Mouse (Mus musculus): ENCODE data around the gene Sept9.

Sept9 gene

GRCm38 (mm10) chr11:117284721-117285605, 85.5 kb downstream of the Sept9 start:
- in situ Hi-C loops (cut with MseI, MboI), result no loop called here

- in situ Hi-C loops (cut with MseI, MboI), result no loop called here
Observed at GRCm38 (mm10) chr11:117285606-117285931, 86.1 kb downstream of the Sept9 start.

GRCm38 (mm10) chr11:117287792-117288191, 88.3 kb downstream of the Sept9 start:
- in situ Hi-C loops (cut with MseI, MboI), result no loop called here

GRCm38 (mm10) chr11:117288765-117289164, 89.3 kb downstream of the Sept9 start:
- in situ Hi-C loops (cut with MseI, MboI), result no loop called here

- in situ Hi-C loops (cut with MseI, MboI), result no loop called here
Observed at GRCm38 (mm10) chr11:117291271-117292059, 92.0 kb downstream of the Sept9 start.

- in situ Hi-C loops (cut with MseI, MboI), result no loop called here
Observed at GRCm38 (mm10) chr11:117292446-117292845, 93.0 kb downstream of the Sept9 start.

- in situ Hi-C loops (cut with MseI, MboI), result no loop called here
Observed at GRCm38 (mm10) chr11:117295266-117295665, 95.8 kb downstream of the Sept9 start.

GRCm38 (mm10) chr11:117296116-117296499, 96.6 kb downstream of the Sept9 start:
- in situ Hi-C loops (cut with MseI, MboI), result no loop called here

GRCm38 (mm10) chr11:117296500-117297189, 97.2 kb downstream of the Sept9 start:
- in situ Hi-C loops (cut with MseI, MboI), result no loop called here

- in situ Hi-C loops (cut with MseI, MboI), result no loop called here
Observed at GRCm38 (mm10) chr11:117297190-117297829, 97.8 kb downstream of the Sept9 start.

GRCm38 (mm10) chr11:117299741-117300140, 100.3 kb downstream of the Sept9 start:
- in situ Hi-C loops (cut with MseI, MboI), result loop anchor here in 1 of 2 experiments (5.0 kb wide), 1 partner anchor 58 kb away; no protein-coding TSS in a partner anchor

- in situ Hi-C loops (cut with MseI, MboI), result loop anchor here in 1 of 2 experiments (5.0 kb wide), 1 partner anchor 56 kb away; no protein-coding TSS in a partner anchor
Observed at GRCm38 (mm10) chr11:117300809-117301208, 101.3 kb downstream of the Sept9 start.

GRCm38 (mm10) chr11:117301716-117302115, 102.3 kb downstream of the Sept9 start:
- in situ Hi-C loops (cut with MseI, MboI), result loop anchor here in 1 of 2 experiments (5.0 kb wide), 1 partner anchor 56 kb away; no protein-coding TSS in a partner anchor

- in situ Hi-C loops (cut with MseI, MboI), result loop anchor here in 1 of 2 experiments (5.0 kb wide), 1 partner anchor 55 kb away; no protein-coding TSS in a partner anchor
Observed at GRCm38 (mm10) chr11:117302371-117302770, 102.9 kb downstream of the Sept9 start.

- in situ Hi-C loops (cut with MseI, MboI), result no loop called here
Observed at GRCm38 (mm10) chr11:117305509-117306188, 106.2 kb downstream of the Sept9 start.

GRCm38 (mm10) chr11:117306311-117307088, 107.0 kb downstream of the Sept9 start:
- in situ Hi-C loops (cut with MseI, MboI), result no loop called here

GRCm38 (mm10) chr11:117307895-117308786, 108.7 kb downstream of the Sept9 start:
- in situ Hi-C loops (cut with MseI, MboI), result no loop called here

- in situ Hi-C loops (cut with MseI, MboI), result no loop called here
Observed at GRCm38 (mm10) chr11:117309108-117309917, 109.9 kb downstream of the Sept9 start.
